Mouse (Mus musculus) neutrophil, adult 65 days (primary cell): ENCODE results near the gene Ccdc18. TPM values are rescaled to one million over a fixed set of nuclear protein-coding genes. Genes with fewer than 3 reads are reported as not detected.

Experiments
- total RNA-seq: library from RNA; stranded (reverse); gene quantifications from 2 replicates; pipeline ENCODE4 v1.2.4, GENCODE M21; 2023

Ccdc18 gene
- 3.4 and 5.9 TPM in 2 replicates for total RNA-seq

DNA sequence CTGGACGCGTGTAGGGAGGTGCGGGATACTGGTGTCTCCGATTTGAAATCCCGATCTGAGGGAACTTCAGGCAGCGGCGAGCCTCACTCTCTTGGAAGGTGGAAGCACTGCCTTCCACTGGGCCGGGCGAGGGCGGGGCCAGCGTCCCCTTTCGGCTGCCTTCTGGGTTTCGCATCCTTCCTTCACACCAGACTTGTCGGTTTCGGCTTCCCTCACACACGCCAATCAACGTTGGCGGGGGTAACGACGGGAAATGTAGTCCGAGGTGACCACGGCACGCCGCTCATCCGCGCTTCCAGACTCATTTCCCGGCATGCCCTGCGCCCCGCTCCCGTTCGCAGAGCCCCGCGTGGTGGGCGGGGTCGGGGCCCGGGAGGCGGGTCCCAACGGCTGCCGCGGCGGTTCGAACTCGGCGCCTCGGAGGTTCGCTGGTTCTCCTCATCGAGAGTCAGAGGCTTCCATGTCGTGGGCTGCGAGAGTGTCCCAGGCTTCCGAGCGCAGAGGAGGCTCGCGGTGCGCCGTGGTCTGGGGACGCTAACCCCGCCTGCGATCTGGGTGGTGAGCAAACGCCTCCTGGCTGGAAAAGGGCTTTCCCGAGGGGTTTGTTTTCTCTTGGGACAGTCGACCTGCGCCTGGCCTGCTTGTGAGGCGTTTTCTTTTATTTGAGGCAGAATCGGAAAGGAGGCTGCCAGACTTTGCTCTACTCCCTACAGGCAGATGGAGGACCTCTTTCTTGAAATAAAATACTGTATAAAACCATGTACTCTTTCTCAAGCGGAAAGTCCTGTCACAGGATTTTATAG lies at the start of gene Ccdc18, which contains the start of gene Tmed5:
Gene Ccdc18, plus strand, starts transcription at position 435 of the 803 bp plus-strand sequence.
Gene Tmed5, minus strand, starts transcription at position 180 of the 803 bp plus-strand sequence.

DNA sequence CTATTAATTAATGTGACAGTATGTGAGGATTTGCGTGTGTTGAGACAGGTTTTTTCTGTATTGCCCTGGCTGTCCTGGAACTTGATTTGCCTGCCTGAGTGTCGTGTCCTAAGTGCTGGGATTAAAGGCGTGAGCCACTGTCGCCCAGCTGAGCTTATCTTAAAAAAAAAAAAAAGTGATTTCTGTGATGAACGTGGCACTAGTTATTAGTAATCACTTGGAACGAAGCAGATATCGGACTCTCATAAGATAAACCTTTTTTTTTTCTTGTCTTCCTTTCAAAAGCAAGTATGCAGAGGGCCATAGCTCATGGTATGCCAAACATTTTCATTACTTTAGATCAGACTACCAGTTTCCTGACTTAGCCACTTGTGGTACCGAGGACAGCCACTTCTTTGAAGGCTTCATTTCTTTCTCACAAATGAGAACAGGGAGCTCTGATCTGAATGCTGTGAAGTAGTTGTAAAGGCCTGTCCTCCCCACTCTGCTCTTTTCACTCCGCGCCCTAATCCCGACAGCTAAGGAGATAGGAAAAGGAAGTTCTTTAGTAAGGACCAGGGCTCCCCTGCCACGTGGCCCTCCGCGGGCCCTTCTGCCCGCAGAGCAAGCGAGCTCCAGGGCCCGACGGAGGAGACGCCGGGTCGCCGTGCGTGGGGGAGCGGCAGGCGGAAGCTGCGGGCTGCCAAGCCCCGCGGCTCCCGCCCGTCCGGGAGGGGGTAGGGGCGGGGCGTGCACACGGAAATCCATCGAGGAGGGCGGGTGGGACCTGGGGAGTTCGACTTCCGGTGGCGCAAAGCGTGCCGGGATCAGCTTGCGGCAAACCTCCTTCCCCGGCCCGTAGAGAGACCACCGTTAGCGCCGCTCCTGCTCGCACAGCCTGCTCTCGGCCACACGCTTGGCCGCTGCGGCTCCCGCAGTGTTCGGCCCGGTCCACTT lies 135.7 kb downstream of the Ccdc18 start, which contains the start of gene Dr1:
Gene Dr1, plus strand, starts transcription at position 771 of the 936 bp plus-strand sequence.

Other genes with a start within 250 kb of the Ccdc18 start
- gene Rpl5, start 232.4 kb upstream of the Ccdc18 start, total RNA-seq, result 44.3 and 62.3 TPM in 2 replicates
- gene Fam69a, start 145.8 kb upstream of the Ccdc18 start, total RNA-seq, result 14.6 and 14.8 TPM in 2 replicates
- 38.8 and 49.8 TPM in 2 replicates for gene Mtf2, start 67.2 kb upstream of the Ccdc18 start, total RNA-seq
- gene Tmed5, start 255 bp upstream of the Ccdc18 start, total RNA-seq, result 52.1 and 55.3 TPM in 2 replicates
- gene Dr1, start 136.0 kb downstream of the Ccdc18 start, total RNA-seq, result 29.8 and 32.9 TPM in 2 replicates
- 1.1 and 1.5 TPM in 2 replicates for gene Pigg, start 179.7 kb downstream of the Ccdc18 start, total RNA-seq
- 0.20 TPM in 1 of 2 replicates, not detected in the other for gene Gm42517, start 235.0 kb downstream of the Ccdc18 start, total RNA-seq